Mouse (Mus musculus) heart, postnatal 4 days (tissue): ENCODE measurements at regions not wholly inside any gene's neighbourhood (a gene's known extent, or its start where the extent isn't known, plus 50 kb on each side); places are given as distances from the start of the nearest gene placed in this dataset.

Experiments
- DNase-seq: peaks from one replicate; pipeline ENCODE4 v3.0.0; 2021

DNA sequence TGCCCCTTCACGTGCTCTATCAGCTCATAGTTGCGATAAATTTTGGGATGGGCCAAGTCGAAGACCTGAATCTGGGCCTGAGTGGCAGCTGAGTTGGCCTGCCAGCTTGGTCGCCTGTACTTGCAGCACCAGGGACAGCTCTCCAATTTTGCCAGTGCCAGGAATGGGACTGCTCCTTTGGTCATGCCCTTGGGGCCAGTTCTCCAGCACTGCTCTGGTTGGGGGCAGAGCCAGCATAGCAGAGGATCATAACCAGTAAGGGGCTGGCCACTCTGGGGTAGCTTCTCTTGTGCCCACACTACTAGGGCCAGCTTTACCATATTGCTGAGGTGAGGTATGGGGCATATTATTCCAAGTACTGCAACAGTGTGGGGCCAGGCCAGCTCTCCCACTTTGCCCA is 397.0 kb upstream of the Cadm2 start:
- DNase-seq: peak; percentile 6

DNA sequence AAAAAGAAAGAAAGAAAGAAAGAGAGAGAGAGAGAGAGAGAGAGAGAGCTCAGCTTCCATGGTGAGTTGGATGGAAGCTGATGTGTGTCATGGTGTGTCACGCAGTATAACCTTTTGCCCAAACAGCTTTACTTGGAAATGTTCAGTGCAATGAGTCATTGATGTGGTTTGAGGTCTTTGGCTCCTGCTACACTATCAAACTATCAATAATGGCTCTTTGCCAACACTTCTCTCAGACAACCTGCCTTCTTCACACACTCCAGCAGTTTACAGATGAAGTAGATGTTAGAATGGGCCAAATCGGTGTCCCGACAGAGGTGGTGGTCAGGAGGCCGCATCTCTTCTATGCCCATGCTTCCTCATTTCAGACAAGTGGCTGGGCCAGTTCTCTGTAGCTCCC is 369.0 kb upstream of the Cadm2 start:
- no peak for DNase-seq

DNA sequence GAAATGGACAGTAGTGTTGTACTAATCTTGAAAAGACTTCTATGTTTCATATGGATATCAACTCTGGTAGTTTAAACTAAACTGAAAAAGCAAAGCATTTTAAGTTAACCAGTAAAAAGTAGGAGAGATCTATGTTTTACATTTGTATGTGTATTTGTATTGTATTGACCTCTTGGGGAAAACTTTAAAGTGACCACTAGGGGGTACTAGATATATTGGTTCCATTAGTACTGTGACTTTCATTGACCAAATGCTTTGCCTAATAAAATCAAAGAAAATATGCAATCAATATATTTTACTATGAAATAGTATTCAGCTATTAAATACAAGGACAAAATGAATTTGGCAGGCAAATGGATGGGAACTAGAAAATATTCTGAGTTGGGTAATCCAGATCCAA is 355.9 kb upstream of the Cadm2 start:
- DNase-seq: no peak

DNA sequence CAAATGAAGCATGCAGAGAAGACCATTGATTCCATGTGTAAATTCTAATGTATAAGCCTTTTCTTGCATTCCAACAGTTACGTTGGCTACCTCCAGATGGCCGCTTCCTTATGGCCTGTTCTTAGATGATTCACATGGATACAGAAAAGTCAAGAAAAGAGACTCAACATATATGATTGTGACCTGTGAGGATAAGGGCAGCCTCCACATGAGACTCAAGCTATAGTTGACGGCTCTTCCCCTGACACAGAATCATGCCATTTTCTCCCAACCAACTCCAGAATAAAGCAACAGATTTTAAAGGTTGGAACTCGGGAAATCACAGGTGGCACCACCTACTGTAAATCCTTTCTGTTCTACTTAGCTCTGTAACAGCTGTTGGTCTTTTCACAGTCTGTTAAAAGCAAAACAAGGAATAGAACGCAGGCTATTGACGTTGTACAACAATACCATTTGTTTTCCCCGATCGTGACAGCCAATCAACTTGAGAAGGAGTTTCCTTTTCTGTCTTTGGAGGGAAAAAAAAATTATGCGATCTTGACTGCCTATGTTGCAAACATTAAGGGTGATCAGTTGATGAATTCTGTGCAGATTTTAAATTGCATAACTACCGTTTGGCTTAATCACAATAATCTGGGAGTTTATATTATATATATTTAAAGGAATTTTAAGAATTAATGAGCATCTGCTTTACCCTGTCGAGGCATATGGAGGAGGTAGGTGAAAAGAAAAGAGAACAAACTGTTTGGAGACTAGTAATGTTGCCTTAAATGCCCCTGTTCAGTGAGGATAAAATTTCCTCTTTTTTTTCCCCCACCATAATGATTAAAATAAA is 347.8 kb upstream of the Cadm2 start:
- DNase-seq: no peak

DNA sequence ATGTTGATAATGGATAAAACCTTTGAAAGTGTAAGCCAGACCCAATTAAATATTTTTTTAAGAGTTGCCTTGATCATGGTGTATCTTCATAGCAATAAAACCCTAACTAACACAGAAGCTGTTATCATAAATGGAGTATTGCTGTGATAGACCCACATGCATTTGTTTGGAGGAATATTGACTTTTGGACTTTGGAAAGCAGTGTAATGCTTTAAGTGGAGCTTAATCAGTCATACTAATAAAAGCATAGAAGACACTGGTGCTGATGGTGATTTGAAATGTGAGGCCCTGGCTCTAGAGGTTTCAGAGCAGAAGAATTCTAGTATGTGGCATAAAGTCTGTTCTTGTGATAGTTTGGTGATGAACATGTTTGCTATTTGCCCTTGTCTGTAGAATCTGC is 328.4 kb upstream of the Cadm2 start:
- DNase-seq: no peak

DNA sequence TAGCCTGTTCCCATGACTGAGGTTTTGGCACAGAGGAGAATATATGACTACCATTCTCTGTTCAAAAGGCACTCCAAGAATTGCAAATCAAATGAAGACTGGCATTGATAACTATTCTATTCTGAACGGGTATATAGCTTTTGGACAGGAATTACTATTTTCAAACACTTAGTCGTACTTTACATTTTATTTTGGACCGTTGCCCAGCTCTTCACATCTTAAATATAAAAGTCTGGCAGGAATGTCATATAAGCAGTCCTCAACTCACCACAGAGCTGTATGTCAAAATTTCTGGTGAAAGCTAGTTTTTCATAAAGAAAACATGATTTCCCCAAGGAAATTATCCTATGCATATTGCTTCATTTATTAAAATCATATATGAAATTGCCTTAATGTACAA is 323.7 kb upstream of the Cadm2 start:
- no peak for DNase-seq

DNA sequence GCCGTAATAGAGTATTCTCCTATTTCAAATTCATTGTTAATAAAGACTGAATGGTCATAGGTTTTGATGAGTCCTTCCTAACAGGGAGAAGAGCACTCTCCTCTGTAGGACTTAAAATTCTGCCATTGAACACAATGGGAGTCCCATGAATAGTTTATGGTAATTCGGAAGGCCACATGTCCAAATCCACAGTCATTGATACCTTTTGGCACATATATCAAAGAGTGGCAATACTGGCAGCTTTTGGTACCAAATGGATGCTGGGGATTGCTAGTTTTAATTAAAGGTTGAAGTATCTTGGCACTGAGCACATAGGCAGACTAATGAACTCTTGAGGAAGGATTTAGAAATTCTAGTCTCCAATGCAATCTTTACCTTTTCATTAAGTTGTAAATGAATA is 298.5 kb upstream of the Cadm2 start:
- no peak for DNase-seq

DNA sequence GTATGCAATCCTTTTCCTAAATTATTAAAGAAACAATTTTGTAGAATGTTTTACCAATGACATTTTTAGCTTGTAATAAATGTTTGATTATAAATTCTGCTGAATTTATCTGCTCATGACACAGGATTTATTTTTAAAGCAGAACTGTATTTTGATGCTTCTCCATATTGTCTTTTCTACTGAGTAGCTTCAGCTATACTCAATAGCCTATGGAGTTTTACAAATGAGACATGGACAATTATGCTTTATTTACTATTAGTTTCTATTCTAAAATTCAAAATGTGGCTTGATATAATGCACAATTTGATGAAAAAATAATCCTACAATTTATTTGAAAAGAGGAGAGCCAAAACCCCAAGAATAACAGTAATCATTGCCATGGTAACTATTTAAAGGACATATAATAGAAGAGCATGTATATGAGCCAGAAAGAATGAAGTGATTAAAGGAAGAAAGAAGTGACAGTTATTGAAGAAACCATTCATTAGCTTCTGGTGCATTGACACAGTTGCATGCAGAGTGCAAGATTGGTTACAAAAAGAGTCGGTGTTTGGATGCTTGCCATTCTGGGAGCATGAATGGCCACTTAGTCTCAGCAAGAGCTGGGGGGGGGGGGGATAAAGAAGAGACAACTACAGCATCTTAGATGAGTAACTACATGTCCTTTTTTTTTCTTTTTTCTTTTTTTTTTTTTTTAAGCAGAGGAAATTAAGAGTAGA is 250.8 kb upstream of the Cadm2 start:
- no peak for DNase-seq

DNA sequence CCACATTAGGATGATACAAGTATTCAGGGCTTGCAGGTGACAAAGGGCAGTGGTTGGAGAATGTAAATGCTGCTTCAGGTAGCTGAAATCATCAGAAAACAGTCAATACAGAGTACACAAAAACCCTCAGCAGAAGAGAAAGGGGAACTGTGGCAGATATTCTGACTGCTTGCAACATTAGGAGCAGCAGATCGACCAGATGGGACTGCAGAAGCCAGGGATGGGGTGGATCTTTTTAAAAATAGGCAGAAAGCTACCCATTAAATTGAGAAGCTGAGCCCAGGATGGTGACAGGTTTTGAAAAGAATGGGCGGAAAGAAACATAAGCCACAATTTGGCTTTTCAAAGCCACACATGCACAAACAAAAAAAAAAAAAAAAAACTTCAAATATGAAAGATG is 229.5 kb upstream of the Cadm2 start:
- DNase-seq: no peak

DNA sequence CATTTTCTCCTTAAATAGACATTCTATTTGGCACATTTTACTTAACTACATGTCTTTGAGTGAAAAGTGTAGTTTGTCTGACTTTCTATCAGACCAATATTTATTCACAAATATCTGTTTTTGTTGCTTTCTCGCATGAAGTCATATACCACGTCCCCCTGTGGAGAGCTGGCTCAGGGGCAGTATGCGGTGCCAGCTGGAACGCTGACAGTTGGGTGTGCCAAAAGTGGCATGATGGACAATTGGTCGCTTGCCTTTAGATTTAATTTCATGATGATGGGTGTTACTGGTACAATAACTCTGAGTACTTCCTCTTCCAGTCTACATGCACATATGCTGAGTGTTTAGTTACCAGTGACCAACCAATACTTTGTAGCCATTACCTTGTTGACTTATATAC is 223.8 kb upstream of the Cadm2 start:
- no peak for DNase-seq

DNA sequence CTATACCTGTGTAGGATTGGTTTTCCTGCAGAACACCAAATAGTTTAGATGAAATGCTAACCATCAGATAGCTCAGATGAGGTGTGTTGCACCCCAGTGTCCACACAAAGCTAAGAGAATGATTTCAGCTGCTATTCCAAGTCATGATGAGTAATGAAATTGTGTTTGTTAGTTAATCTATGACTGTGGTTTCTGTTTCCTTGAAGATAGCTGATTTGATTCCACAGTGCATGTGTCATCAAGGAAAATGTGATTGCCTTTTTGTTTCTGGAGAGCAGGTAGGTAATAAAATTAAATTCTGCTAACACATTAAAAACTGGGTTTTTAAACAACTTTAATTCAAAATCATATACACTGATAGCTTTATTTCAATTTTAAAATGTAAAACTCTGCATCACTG is 176.5 kb upstream of the Cadm2 start:
- no peak for DNase-seq

DNA sequence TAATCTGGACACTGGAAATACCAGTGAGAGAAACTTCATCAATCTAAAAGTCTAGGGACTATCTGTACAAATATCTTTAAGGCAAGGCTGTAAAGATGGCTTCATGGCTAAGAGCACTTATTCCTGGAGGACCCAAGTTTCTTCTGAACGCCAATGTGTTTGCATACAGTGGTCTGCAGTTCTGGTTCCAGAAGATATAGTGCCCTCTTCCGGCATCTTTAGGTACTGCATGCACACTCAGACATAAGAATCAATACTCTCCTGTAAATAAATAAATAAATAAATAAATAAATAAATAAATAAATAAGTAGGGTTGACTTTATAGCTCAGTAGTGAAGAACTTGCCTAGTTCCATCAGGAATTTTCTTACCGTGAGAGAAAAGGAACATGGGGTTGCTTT is 155.4 kb upstream of the Cadm2 start:
- DNase-seq: peak; percentile 32

DNA sequence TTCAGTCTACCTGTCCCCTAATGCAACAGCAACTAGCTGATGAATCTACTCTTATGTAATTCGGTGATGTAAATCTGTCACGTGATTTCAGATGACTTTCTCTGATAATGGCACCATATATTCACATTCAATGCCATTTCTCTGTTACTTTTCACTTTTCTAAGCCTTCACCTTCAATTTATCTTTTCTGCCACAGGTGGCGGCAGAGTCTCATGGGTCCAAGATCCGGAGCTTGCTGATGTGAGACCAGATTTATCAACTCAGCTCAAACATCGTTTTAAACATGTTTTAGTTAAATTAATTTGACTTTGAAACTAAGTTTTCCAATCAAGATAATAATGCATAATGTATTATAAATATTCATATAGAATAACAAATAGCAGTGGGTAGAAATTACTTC is 148.4 kb upstream of the Cadm2 start:
- no peak for DNase-seq

DNA sequence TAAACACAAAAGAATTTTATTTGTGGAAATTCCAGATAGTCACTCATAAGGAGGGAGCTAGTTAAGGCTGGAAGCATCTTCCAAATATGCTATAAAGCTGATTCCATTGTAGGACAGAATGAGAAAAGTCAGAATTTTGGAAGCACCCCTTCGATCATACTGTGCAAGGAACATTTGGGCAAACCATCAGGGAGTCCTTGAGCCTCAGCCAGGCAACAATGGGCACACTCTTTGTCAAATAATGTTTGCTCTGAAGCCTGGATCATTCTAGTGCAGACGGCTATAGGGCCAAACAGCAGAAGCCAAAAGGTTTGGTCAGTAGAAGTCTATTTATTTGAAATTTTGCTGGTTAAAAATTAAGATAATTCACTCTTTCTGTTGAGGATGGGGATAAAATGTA is 114.7 kb upstream of the Cadm2 start:
- no peak for DNase-seq

DNA sequence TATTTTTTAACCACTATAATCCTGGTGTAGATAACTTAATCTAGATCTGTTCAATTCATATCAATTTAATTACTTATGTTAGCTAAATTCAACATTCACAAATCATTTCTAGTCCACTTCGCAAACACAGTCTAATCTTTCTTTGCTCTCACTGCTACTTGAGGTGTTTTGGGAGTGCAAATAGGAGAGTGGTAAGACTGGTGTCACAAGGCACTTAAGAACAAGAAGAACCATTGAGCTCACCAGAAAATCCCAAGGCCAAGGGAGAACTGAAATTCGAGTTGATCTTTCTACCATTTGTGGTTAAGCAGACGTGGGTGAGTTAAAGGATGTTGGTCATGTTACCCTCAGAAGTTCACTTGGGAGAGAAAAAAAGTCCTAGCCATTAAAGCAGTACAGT is 77.9 kb upstream of the Cadm2 start:
- no peak for DNase-seq
